Comparison of ENCODE assay signal across 8 mouse cellular contexts in genomic region chr9:48835631-48836565, GRCm38 (mm10). TPM values are rescaled to one million over a fixed set of nuclear protein-coding genes. Genes with fewer than 3 reads are reported as not detected.
DNase-seq lines count a peak whose midpoint lies in the region; ATAC-seq lines count a peak whose summit lies in the region.

TSS of gene Zbtb16 (minus strand) at chr9:48836222.

- 0 out of 2 replicates have a peak, but pooled peaks cover 7% of the 10 kb centered on the region for H3K36me3 ChIP-seq in lung, embryonic 15.5 days

- peak within 1 kb of the TSS; percentile 84 for H3K4me2 ChIP-seq in lung, embryonic 15.5 days

- H3K9ac ChIP-seq in lung, embryonic 15.5 days = peak within 1 kb of the TSS; percentile 72

- ATAC-seq in lung, embryonic 15.5 days (ENCODE audit: borderline replicate concordance, extremely low read depth, low FRiP score, low TSS enrichment) = peak; percentile 87

- H3K4me1 ChIP-seq in lung, embryonic 15.5 days = peaks cover 24% of the 10 kb centered on the region

- no peaks in the 10 kb centered on the region for H3K9me3 ChIP-seq in lung, embryonic 15.5 days

- WGBS in lung, embryonic 15.5 days = 0% methylated on average over 74 of the region's 78 CpGs

- H3K27me3 ChIP-seq in lung, embryonic 15.5 days = peaks cover 71% of the 10 kb centered on the region

- 0 out of 2 replicates have a peak within 1 kb of the TSS, but pooled peaks have one; percentile 25 for H3K27ac ChIP-seq in lung, embryonic 15.5 days

- H3K4me3 ChIP-seq in lung, embryonic 15.5 days = peak within 1 kb of the TSS; percentile 64

- DNase-seq in R1 (ENCODE audit: low read depth, low spot score) = peak; percentile 73
- peak; percentile 62 for DNase-seq in cerebellum, adult 9-10 months
- DNase-seq in frontal cortex, adult 2 months (ENCODE audit: extremely low spot score in 1 of 2, low spot score in 1 of 2) = peak; percentile 46 to 76
- DNase-seq in heart, postnatal 4 days = peak; percentile 91
- peak; percentile 83 to 87 for DNase-seq in layer of hippocampus, postnatal 10 days (ENCODE audit: low spot score in 2 of 2)
- DNase-seq in ovary, adult 18-20 months (ENCODE audit: low spot score) = peak; percentile 81
- DNase-seq in urinary bladder, adult 18-20 months (ENCODE audit: low spot score in 2 of 2) = peak; percentile 69 to 82

RNA-seq across cellular contexts. Expression of gene Zbtb16, which starts in this region (rescaled TPM):
- polyA plus RNA-seq in frontal cortex, adult 2 months (2012; rRNA removed) = 13.4 and 16.1 TPM in 2 replicates
- 10 to 100 TPM; 24.0 to 24.7 TPM for total RNA-seq in heart, postnatal 4 days (2021)
- total RNA-seq in layer of hippocampus, postnatal 10 days (2021) = 10 to 100 TPM; 58.2 to 66.3 TPM
- polyA plus RNA-seq in lung, embryonic 15.5 days (2015; fragmentation: Nextera tagmentation; extraction: Ambion mirVana) = 5.1 and 7.0 TPM in 2 replicates

Comparison
In these comparisons a context has a peak if more than half of its experiments do, and no peak if none do; other contexts are left out.
1. Peak in every context shown above with its lines: DNase-seq, ATAC-seq, H3K4me3 ChIP-seq and H3K27ac ChIP-seq.